Mouse (Mus musculus) spleen, postnatal 4 days (tissue): Measurements from ENCODE around the gene Jmjd7.

Source experiments
- DNase-seq, 2 experiments: peaks; one replicate each; pipeline ENCODE4 v3.0.0; 2022; ENCODE audit warnings: low spot score in 2 of 2

Gene Jmjd7

DNA sequence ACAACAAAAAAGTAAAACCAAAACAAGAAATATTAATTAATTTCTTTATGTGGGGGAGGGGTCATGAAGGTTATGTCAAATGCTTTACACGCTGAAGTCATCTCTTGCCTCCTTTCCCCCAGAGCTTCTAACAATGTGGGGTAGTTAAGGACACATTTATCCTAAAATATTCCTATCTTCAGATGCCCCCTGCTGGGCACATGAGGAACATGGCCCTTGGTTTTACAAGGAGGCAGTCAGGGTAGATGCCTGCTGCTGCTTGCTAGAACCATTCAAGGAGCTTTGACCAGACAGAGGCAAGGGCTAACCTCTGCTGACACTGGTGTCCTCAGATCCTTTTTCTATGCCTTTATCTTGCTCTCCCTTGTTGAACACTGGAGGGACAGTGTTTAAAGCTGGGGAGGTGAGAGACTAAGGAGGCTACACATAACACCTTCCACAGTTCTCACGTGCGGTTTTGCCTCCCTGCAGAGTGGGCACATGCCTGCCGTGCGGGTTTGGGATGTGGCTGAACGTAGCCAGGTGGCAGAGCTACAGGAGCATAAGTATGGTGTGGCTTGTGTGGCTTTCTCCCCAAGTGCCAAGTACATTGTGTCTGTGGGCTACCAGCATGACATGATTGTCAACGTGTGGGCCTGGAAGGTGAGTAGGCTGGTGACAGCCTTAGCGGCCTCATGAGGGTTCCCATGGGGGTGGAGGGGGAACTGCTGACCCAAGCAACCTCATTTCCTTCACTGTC, 15.7 kb upstream of the Jmjd7 start:
- DNase-seq: peak; percentile 35 to 68

DNA sequence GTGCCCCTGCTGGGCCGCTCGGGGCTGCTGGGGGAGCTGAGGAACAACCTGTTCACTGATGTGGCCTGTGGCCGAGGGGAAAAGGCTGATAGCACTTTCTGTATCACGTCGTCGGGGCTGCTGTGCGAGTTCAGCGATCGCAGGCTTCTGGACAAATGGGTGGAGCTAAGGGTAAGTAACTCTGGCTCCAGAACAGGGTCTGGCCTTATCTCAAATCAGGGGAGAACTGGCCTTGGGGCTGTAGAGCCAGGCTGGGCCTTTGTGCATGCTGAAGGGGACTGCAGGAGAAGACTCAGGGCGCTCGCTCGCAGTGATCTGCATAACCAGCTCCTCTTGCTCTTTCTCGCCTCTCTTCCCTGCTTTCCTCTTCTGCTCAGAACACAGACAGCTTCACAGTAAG, 14.4 kb upstream of the Jmjd7 start:
- no peak for DNase-seq

DNA sequence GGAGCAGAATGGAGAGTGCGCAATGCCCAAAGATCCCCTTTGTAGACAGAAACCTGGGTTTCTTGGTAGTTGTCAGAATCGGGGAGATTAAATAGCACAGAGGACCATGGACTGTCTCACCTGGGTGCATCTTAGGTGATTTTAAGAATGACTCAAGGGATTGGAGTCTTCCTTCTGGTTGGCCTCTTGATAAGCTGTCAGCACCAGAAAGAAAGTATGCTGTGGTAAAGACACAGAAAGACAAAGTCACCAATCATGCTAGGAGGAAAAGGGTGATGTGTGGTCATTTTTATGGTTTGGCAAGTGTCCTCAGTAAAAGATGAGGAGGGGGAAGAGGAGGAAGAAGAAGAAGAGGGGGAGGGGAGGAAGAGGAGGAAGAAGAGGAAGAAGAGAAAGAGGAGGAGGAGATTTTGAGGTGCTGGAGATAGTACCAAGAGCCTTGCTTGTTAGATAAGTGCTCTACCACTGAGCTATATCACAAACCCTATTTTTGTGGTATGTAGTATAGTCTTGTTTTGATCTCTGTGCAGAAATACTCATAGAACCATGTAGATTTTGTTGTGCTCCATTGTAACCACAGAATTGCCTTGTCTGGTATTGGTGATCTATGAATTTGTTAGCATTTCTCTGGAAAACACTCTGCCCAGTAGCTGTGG, 13.3 kb upstream of the Jmjd7 start:
- no peak for DNase-seq

DNA sequence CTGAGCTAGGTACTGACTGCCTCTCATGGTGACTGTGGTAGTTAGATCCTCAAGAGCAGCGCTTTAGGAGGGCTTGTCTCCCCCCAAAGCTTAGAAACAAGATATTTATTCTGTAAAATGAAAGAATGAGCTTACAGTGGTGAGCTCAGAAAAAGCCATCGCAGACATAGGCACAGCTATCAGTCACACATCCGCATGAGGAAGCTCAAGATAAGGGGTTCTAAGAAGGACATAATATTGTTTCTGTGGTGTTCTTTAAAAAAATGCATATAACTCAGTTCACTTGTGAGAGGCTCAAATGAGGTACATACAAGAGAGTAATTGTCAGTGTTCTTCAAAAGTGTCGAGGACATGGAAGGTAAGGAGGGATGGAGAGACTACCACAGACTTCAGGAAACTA, 11.4 kb upstream of the Jmjd7 start:
- no peak for DNase-seq

DNA sequence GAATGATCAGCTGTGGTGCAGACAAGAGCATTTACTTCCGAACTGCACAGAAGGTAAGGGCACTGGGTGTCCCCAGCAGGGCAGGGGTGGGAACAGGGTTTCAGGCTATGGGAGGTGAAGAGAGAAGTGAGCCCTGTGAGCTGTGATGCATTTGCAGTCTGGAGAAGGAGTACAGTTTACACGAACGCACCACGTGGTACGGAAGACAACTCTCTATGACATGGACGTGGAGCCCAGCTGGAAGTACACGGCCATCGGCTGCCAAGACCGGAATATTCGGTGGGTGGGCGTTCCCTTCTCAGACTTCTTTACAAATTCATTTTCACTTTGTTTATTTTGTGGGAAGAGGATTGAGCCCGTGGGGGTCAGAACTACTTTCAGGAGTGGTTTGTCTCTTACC, 9.7 kb upstream of the Jmjd7 start:
- no peak for DNase-seq

DNA sequence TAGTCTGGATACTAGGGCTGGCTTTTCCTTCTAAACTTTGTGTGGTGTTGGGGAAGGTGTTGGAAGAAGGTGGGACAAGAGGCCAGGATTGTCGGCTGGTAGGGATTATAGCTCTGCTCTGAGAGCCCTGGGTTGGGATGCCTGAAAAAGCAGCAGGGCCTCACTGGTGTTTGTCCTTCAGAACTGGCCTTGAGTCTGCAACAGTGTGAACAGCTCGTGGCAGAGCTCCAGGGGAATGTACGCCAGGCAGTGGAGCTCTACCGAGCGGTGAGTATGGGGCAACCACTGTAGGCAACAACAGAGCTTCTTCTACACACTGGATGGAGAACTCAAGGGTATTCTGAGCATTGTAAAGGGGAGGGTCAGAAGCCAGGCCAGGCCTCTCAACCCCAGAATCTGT, 2.9 kb upstream of the Jmjd7 start:
- DNase-seq: no peak

DNA sequence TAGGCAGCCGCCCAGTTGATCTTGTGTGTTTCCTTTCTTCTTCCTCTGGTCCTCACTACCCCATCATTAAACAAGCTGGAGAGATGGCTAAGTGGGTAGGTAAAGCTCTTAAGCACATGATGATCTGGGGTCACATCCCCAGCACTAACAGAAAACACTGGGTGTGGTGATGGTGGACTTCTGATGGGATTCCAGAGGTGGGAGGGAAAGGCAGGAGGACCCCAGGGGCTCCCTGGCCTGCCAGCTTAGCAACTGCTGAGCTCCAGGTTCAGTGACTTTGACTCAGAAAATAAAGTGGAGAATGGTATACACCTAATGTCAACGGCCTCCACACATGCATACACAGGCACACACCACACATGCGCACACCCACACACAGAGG, 658 bp downstream of the Jmjd7 start:
- DNase-seq: no peak

DNA sequence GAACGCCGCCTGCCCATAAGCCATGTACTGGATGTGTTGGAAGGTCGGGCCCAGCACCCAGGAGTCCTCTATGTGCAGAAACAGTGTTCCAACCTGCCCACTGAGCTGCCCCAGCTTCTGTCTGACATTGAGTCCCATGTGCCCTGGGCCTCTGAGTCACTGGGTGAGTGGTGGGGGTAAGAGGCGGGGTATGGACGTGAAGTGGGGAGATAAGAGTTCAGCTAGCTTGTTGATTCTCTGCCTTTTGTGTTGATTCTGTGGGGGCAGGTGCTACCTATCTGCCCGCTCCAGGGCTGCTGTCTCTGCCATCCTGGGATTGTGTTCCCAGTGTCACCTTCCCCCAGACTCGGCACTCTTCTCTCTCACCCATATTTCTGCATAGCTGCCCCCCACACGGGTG, 3.1 kb downstream of the Jmjd7 start:
- no peak for DNase-seq

DNA sequence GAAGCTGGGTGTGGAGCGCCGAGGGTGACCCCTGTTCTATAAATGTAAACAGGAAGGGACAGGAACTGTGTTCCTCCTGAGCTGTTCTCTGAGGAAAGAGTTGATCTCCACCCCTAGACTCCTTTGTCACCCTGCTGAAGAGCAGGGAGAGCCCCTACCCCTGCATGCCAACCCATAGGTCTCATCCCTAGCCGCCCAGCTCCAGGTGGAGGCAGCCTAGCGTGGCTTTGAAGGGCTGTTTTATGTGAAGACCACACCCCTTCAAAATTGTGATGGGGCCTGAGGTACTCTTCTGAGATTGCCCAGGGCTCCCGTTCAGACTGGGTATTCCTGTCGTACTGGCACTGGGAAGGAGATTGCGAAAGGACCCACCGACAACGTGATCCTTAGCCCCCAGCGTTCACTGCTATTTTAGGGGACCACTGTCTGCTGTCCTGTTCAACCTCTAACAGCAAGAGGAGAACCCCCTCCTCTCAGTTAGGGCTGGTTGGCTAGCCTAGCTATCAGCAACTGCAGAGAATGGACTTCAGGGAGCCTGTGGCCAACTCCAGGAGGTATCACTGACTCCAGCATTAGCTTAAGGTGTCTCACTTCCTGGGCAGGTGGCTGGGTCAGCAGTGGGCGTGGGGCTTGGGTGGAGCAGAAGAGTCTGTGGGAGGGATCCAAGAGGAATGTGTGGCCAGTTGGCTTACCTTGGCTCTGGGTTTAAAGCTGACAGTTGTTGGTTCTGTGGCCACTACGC, 5.6 kb downstream of the Jmjd7 start, which contains the start of gene Pla2g4b:
TSS of gene Pla2g4b (plus strand) at position 692 of the 742 bp plus-strand sequence.
- no peak for DNase-seq

DNA sequence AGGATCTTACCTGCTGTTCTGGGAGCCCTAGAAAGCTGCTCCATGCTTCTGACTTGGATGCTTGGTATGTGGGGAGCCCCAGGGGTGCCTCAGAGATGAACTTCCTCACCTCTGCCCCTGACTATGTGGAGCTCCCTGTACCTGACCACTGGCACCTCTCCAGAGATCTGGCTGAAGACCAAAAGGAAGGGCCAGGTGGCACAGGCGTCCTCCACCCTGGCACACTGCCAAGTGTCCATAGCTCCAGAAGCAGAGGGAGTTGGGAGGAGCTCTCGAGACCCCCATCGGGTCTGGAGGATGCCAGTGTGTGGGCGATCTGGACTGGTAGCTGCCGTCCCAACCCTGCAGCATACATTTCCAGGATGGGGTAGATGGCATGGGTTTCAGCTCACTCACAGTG, 6.4 kb downstream of the Jmjd7 start:
- DNase-seq: no peak

DNA sequence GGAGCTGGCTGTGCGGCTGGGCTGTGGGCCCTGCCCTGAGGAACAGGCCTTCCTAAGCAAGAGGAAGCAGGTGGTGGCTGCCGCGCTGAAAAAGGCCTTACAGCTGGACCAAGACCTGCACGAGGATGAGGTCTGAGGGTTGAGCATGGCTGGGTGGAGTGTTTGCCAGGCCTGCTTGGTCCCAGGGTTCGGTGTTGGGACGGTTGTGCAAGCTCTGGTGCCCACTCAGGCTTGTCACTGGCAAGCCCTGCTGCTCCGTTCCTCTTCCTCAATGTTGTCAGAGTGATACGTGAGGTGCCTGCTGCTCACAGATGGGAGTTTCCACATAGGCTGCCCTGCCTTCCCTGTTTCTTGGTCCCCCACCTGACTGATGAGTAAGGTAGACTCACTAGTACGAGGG, 10.5 kb downstream of the Jmjd7 start:
- no peak for DNase-seq

DNA sequence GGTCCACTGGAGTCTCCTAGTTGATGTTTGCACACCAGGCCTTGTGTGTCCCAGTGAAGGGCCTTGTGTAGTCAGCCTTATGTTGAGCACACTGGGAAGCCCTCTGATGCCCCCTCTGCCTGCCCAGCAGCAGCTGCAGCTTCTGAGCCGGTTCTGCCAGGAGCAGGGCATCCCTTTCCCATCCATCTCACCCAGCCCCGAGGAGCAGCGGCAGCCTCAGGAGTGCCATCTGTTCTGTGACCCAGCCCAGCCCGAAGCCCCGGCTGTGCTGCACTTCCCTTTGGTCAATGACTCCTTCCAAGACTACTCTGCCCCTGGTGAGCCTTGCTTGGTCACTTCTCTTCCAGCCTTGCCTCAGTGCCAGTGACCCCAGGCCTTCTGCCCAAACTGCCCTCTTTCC, 13.7 kb downstream of the Jmjd7 start:
- DNase-seq: no peak

DNA sequence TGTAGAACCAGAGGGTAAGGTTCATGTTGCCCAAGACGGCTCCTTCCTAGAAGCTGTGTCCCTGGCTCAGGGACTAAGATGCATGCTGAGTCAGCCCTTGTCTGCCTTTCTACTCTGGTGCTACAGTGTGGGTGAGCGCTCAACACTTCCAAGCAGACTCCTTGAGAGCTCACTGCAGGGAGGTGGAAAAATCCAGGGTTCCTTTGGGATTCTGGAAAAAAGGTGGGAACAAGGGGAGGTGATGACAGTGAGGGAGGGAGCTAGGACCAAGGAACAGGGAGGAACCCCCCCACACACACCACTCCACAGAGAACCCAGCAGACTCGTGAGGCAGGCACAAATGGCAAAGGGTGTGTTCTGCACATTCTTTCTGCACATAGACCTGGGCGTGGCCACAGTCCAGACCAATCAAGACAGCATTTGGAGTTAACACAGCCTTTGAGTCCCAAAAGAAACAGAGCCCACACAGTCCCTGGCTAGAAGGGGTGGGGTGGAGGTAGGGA, 16.9 kb downstream of the Jmjd7 start:
- DNase-seq: no peak

DNA sequence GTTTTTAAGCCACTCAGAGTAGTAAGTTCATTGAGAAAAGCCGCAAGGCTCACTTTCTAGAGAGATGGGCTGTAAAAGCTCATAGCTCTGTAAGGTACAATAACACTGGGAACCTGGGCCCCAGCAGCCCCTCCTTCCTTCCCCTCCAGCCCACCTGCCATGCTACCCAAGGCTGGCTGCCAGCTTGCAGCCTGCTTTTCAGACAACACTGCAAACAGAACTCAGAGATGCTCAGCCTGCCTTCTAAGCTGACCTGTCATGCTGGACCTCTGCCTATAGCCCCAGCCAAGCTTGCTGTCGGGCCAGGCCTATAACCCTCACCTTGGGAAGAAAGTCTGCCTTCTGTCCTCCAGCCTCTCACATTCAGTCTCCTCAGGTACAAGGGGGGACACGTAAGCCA, 17.4 kb downstream of the Jmjd7 start:
- DNase-seq: no peak

DNA sequence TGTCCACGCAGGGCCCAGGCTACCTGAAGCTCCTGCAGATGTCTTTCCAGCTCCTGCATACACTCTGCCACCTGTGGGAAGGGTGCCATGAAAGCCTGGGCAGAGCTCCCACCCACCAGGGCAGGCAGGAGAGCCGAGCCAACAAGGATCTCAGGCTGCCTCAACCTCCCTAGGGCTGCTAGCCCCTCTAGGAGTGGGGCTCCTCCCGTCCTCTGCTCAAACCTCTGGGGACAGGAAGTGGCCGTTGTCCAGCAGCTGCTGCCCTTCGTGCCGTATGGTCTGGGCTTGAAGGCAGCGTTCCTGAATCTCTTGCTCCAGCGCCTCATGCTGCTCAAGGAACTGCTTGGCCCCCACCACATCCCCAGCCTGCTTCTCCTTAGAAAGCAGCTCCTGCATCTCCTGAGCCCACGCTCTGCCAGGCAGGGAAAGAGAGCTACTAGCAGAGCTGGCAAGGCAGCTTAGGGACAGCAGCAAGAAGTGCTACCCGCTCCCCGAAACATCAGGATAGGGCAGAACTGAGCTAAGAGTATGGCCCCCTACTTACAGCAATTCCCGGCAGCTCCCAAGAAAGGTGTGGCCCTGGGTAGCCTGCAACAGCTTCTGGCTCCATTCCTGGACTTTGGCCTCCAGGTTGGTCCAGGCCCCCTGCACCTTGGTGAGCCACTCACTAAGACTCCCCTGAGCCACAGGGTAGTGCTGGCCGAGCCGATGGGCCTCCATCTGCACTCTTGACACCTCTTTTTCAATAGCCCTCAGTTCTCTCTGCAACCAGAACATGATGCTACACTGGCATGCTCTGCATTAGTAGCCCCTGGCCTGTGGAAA, 19.4 kb downstream of the Jmjd7 start:
- no peak for DNase-seq

DNA sequence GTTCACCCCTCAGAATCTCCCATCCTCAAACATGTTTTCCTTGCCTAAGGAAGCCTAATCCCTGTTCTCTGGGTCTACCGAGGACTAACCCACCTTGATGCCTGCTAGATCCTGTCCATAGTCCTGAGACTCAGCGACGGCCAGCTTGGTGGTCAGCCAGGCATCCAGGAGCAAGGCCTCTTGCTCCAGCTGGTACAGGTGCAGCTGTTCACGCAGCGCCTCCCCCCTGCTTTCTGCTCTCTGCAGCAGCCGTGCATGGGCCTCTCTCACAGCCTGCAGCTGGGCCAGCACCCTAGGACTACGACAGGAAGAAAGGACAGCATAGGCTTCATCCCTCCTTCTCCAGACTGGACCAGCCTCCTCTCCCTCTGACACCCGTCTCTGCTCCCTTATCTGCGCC, 20.9 kb downstream of the Jmjd7 start:
- no peak for DNase-seq

DNA sequence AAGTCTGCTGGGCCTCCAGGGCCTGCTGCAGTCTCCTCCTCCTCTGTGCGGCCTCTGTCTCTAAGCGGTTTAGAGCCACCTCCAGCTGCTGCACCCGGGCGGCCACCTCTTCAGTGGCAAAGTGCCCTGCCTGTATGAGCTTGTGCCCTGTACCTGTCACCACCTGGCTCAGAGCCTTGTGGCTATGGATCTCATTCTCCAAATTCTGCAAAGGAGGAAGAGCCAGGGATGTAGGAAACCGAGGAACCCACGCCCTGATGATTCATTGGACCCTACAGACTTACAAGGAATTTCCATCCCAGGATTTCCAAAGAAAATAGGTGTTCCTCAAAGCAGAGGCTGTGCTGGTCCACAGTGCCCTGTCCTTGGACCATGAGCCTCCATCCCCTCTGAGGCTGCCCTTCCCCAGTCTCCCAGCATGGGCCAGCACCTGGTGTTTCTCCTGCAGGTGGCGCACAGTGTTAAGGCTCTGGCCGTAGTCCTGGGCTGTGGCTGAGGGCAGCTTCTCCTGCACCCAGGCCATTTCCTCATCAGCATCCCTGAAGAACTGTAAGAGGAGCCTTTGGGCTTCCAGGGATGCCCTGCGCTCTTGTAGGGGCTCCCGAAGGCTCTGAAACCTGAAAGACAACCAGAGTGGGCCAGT, 22.5 kb downstream of the Jmjd7 start:
- no peak for DNase-seq

DNA sequence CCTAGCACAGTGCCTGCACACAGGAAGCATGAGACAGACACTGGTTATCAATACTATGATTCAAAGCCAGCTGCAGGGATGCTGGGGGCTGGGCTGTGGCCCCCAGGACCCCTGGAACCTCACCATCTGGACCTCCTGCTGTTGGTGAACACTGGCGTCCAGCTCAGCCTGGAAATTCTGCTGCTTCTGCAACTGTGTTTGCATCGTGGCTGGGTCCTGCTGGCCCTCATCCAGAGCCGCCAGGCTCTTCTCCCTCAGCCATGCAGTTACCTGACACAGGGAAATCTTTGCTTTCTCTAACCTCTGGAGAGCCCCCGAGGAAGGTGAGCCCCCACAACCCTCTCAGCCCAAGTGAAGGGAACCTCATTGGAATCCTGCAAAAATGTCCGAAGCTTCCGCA, 24.1 kb downstream of the Jmjd7 start:
- no peak for DNase-seq

DNA sequence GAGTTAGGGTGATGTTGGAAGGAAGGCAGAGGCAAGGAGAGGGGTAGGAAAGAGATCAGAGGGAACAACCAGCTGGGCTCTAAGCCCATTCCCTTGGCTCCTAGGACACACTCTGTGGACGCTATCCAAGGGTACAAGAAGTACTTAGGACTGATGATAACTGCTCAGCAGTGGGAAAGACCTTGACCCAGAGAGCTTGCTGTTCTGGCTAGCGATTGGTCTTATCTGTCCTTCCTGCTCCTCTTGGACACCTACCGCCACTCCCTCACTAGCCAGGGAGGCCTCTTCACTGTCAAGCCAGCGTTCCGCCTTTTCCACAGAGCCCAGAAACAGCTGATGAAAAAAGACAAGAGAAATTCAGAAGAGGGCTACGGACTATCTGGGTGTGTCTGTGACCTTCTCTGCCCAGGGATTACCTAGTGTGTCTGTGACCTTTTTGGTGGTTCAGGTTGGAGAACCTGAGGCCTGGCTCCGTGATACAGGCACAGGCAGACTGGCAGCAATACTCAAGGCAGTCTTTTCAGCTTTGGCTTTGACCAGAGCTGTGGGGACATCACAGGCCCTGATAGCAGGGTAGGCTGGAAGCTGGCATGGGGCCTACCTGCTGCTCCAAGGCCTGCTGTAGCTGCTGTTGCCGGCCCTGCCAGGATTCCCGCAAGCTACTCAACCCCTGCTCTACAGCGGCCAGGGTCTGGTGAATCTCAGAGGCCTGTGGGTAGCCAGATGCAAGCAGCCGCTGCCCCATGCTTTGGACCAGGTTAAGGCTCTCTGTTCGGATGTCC, 27.7 kb downstream of the Jmjd7 start:
- no peak for DNase-seq

DNA sequence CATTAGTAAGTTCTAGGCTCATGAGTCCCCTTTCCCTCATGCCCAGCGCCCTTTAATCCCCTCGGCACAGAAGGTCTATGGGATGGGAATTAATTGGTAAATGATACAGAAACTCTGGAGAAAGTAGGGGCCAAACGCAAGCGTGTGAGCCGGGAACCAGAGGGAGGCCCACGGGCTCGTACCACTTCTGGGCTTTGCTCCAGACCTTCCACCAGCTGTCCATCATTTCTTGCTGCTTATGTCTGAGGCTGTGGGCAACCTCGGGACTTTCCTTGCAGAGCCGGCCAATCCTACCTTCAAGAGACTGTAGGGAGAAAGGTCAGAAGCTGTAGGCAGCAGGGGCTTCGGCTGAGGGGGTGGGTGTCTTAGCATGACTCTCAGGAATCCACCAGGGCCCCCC, 28.6 kb downstream of the Jmjd7 start:
- DNase-seq: no peak

DNA sequence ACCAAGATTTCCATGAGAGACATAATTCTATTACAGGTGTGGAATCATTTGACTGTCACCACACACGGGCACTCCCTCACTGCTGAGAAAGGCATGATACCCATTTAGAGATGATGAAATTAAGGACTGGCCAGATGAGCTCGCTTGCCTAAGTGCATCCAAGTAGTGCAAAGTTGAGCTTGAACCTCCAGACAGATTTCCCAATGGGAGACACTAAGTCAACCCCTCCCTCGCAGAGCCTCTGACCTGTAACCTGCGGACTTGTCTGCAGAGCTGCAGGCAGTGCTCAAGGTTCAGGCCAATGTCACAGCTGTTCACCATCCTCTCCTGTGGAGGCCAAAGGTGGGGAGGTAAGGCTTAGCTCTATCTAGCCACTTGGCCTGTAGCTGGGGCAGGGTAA, 31.5 kb downstream of the Jmjd7 start:
- DNase-seq: no peak
